Mouse (Mus musculus) intestine, postnatal 0 days (tissue): ENCODE data around the gene Gm10337. TPM values are rescaled to one million over a fixed set of nuclear protein-coding genes. Genes with fewer than 3 reads are reported as not detected.

Experiments
- ATAC-seq: fragments of 200-750 bp; cut with Nextera tagmentation; 2 replicates; pipeline ENCODE4 v1.8.0; 2017; ENCODE audit warnings: mild to moderate bottlenecking, moderate TSS enrichment, moderate library complexity
- H3K27ac ChIP-seq: fragments of 300-500 bp; sonication (generic); 2 replicates; pipeline ENCODE4 v1.5.1; 2014; ENCODE audit warnings: mild to moderate bottlenecking, low read depth, low read length, moderate library complexity
- H3K27me3 ChIP-seq: fragments of 300-500 bp; sonication (generic); replicated peaks from 2 replicates; pipeline ENCODE4 v1.6.1; 2014; ENCODE audit warnings: low read length, mixed read lengths; ENCODE audit not compliant: control insufficient read depth, insufficient read depth
- H3K36me3 ChIP-seq: fragments of 300-500 bp; sonication (generic); 2 replicates; pipeline ENCODE4 v1.6.1; 2014; ENCODE audit warnings: mild to moderate bottlenecking, moderate library complexity; ENCODE audit not compliant: control insufficient read depth, insufficient read depth
- H3K4me1 ChIP-seq: fragments of 300-500 bp; sonication (generic); replicated peaks from 2 replicates; pipeline ENCODE4 v1.6.1; 2014; ENCODE audit warnings: antibody characterized with exemption, low read length, mixed read lengths; ENCODE audit not compliant: control insufficient read depth, insufficient read depth
- H3K4me2 ChIP-seq: fragments of 300-500 bp; sonication (generic); replicated peaks from 2 replicates; pipeline ENCODE4 v1.6.1; 2014; ENCODE audit warnings: low read depth, mild to moderate bottlenecking, moderate library complexity
- H3K4me3 ChIP-seq: fragments of 300-500 bp; sonication (generic); 2 replicates; pipeline ENCODE4 v1.5.1; 2014; ENCODE audit warnings: low read depth, low read length
- H3K9ac ChIP-seq: fragments of 300-500 bp; sonication (generic); 2 replicates; pipeline ENCODE4 v1.6.1; 2014; ENCODE audit warnings: mild to moderate bottlenecking, low read depth, low read length
- H3K9me3 ChIP-seq: fragments of 300-500 bp; sonication (generic); 2 replicates; pipeline ENCODE4 v1.6.1; 2016; ENCODE audit warnings: mixed run types; ENCODE audit not compliant: control insufficient read depth
- CTCF ChIP-seq: sonication (generic); IDR thresholded peaks from 2 replicates; pipeline ENCODE4 v1.5.1; 2016; ENCODE audit warnings: low read depth, mild to moderate bottlenecking, control low read depth, antibody characterized with exemption, moderate library complexity
- WGBS: fragments of 180-500 bp; shearing (Covaris S2); extraction: QIAGEN DNeasy Blood & Tissue Kit; methylation state at CpG from one replicate; pipeline ENCODE4 v1.1.7; 2014; 5-methylcytosine and 5-hydroxymethylcytosine counted together
- polyA plus RNA-seq: library from polyadenylated mRNA; unstranded; fragments of >200 nt; fragmentation: Nextera tagmentation; extraction: Ambion mirVana; gene quantifications from 2 replicates; pipeline ENCODE4 v1.2.1, GENCODE M21; 2015

Gm10337 gene
- polyA plus RNA-seq, 1 experiment from 2014 or later = not detected

GRCm38 (mm10) chr15:102546246-102546645 lies 42.7 kb downstream of the Gm10337 start:
- no peak for ATAC-seq
- Histone ChIP-seq H3K9ac (no peak overlapping the region), H3K27me3 (no peaks in the 10 kb centered on the region), H3K36me3 (peaks cover 58% of the 10 kb centered on the region), H3K4me3 (no peak overlapping the region), H3K9me3 (no peaks in the 10 kb centered on the region), H3K4me2 (no peak overlapping the region), H3K27ac (no peak overlapping the region), H3K4me1 (no peaks in the 10 kb centered on the region)
- WGBS = 86% methylated on average over 3 of the region's 3 CpGs
- no peak for TF ChIP-seq CTCF

- Histone ChIP-seq H3K36me3 (peaks cover 60% of the 10 kb centered on the region), H3K27me3 (no peaks in the 10 kb centered on the region), H3K9ac (no peak overlapping the region), H3K27ac (no peak overlapping the region), H3K4me1 (no peaks in the 10 kb centered on the region), H3K4me3 (no peak overlapping the region), H3K9me3 (no peaks in the 10 kb centered on the region), H3K4me2 (no peak overlapping the region)
- no peak for ATAC-seq
- WGBS = 83% methylated on average over 3 of the region's 3 CpGs
- no peak for TF ChIP-seq CTCF
Measured at GRCm38 (mm10) chr15:102546677-102547427, 43.3 kb downstream of the Gm10337 start.

GRCm38 (mm10) chr15:102547478-102547877 lies 44.0 kb downstream of the Gm10337 start:
- no peaks in the 10 kb centered on the region for H3K4me1 ChIP-seq

GRCm38 (mm10) chr15:102552599-102552998 lies 49.1 kb downstream of the Gm10337 start:
- no peak overlapping the region for H3K4me3 ChIP-seq
- H3K27ac ChIP-seq = no peak overlapping the region
- TF ChIP-seq CTCF = no peak
- H3K27me3 ChIP-seq = no peaks in the 10 kb centered on the region
- H3K9ac ChIP-seq = no peak overlapping the region
- no peak for ATAC-seq
- peaks cover 70% of the 10 kb centered on the region for H3K36me3 ChIP-seq
- no peaks in the 10 kb centered on the region for H3K4me1 ChIP-seq
- H3K4me2 ChIP-seq = no peak overlapping the region
- 90% methylated on average over 5 of the region's 5 CpGs for WGBS
- no peaks in the 10 kb centered on the region for H3K9me3 ChIP-seq

More at GRCm38 (mm10) chr15:102547478-102547877, 44.0 kb downstream of the Gm10337 start:
- Histone ChIP-seq H3K9me3 (no peaks in the 10 kb centered on the region), H3K36me3 (peaks cover 59% of the 10 kb centered on the region), H3K27me3 (no peaks in the 10 kb centered on the region), H3K4me2 (no peak overlapping the region), H3K9ac (no peak overlapping the region), H3K4me3 (no peak overlapping the region), H3K27ac (no peak overlapping the region)
- ATAC-seq = no peak
- 99% methylated on average over 3 of the region's 3 CpGs for WGBS
- TF ChIP-seq CTCF = no peak

Other genes starting within 250 kb of the Gm10337 start
- 5.9 and 7.3 TPM in 2 replicates for gene Rarg, start 246.2 kb upstream of the Gm10337 start, polyA plus RNA-seq
- 0.07 TPM in 1 of 2 replicates, not detected in the other for gene Gm9918, start 233.2 kb upstream of the Gm10337 start, polyA plus RNA-seq
- gene Mfsd5, start 224.3 kb upstream of the Gm10337 start, polyA plus RNA-seq = 80.4 and 81.1 TPM in 2 replicates
- gene Espl1, start 207.5 kb upstream of the Gm10337 start, polyA plus RNA-seq = 4.7 and 5.4 TPM in 2 replicates
- 339 and 341 TPM in 2 replicates for gene Pfdn5, start 177.6 kb upstream of the Gm10337 start, polyA plus RNA-seq
- 35.8 and 41.5 TPM in 2 replicates for gene Myg1, start 172.0 kb upstream of the Gm10337 start, polyA plus RNA-seq
- gene Aaas, start 153.0 kb upstream of the Gm10337 start, polyA plus RNA-seq = 15.0 and 16.8 TPM in 2 replicates
- 0.07 and 0.14 TPM in 2 replicates for gene Sp7, start 136.5 kb upstream of the Gm10337 start, polyA plus RNA-seq
- 5.6 and 5.8 TPM in 2 replicates for gene Sp1, start 97.6 kb upstream of the Gm10337 start, polyA plus RNA-seq
- gene Amhr2, start 58.4 kb upstream of the Gm10337 start, polyA plus RNA-seq = 0.35 and 0.50 TPM in 2 replicates
- 394 and 398 TPM in 2 replicates for gene Prr13, start 44.7 kb upstream of the Gm10337 start, polyA plus RNA-seq
- gene Pcbp2, start 33.2 kb upstream of the Gm10337 start, polyA plus RNA-seq = 109 and 115 TPM in 2 replicates
- 3.1 and 3.5 TPM in 2 replicates for gene Map3k12, start 13.3 kb downstream of the Gm10337 start, polyA plus RNA-seq
- gene Tarbp2, start 14.5 kb downstream of the Gm10337 start, polyA plus RNA-seq = 50.2 and 50.4 TPM in 2 replicates
- 1.1 TPM in 2 replicates for gene Npff, start 21.2 kb downstream of the Gm10337 start, polyA plus RNA-seq
- gene Gm28047, start 121.3 kb downstream of the Gm10337 start, polyA plus RNA-seq = not detected in 2 replicates
- 15.0 and 17.1 TPM in 2 replicates for gene Atf7, start 121.7 kb downstream of the Gm10337 start, polyA plus RNA-seq
- gene Atp5g2, start 168.6 kb downstream of the Gm10337 start, polyA plus RNA-seq = 74.5 and 77.9 TPM in 2 replicates
- gene Calcoco1, start 218.5 kb downstream of the Gm10337 start, polyA plus RNA-seq = 14.2 and 14.4 TPM in 2 replicates